Mouse (Mus musculus) ES-E14 (cell line): ENCODE results near the gene Zgrf1. TPM values are rescaled to one million over a fixed set of nuclear protein-coding genes. Genes with fewer than 3 reads are reported as not detected.
A peak's percentile ranks its signal among the peaks of the same experiment; 100 is the strongest.

Experiments
- DNase-seq: peaks from one replicate; pipeline ENCODE4 v3.0.0-alpha.2; 2013; ENCODE audit warnings: low read depth, low spot score
- H3K27ac ChIP-seq: 2 replicates; pipeline ENCODE4 v1.5.1; 2012; ENCODE audit warnings: low read depth, mild to moderate bottlenecking, low read length, moderate library complexity, mixed read lengths; ENCODE audit not compliant: poor library complexity, insufficient read depth, severe bottlenecking
- H3K36me3 ChIP-seq: 2 replicates; pipeline ENCODE4 v1.6.1; 2012; ENCODE audit warnings: mild to moderate bottlenecking, low read length, moderate library complexity, mixed read lengths; ENCODE audit not compliant: control insufficient read depth, poor library complexity, insufficient read depth, severe bottlenecking
- H3K4me1 ChIP-seq, 2 experiments: fragments of 150-350 bp in 1 of 2; sonication (generic) in 1 of 2; 2 replicates each; pipeline ENCODE4 v1.6.1; 2012; ENCODE audit warnings: low read length in 2 of 2, mild to moderate bottlenecking in 1 of 2, mixed read lengths in 1 of 2; ENCODE audit not compliant: control insufficient read depth in 2 of 2, insufficient read depth in 2 of 2, poor library complexity in 1 of 2
- H3K4me3 ChIP-seq, 2 experiments: fragments of 150-350 bp in 1 of 2; sonication (generic) in 1 of 2; 2 replicates each; pipeline ENCODE4 v1.5.1; 2012; ENCODE audit warnings: low read length in 2 of 2, low read depth in 1 of 2, mild to moderate bottlenecking in 1 of 2, mixed read lengths in 1 of 2; ENCODE audit not compliant: insufficient read depth in 1 of 2, poor library complexity in 1 of 2, severe bottlenecking in 1 of 2
- H3K9ac ChIP-seq: 2 replicates; pipeline ENCODE4 v1.6.1; 2012; ENCODE audit warnings: low read depth, mild to moderate bottlenecking, low read length, mixed read lengths; ENCODE audit not compliant: poor library complexity, insufficient read depth, severe bottlenecking
- H3K9me3 ChIP-seq: fragments of 150-350 bp; sonication (generic); 2 replicates; pipeline ENCODE4 v1.6.1; 2012; ENCODE audit warnings: low read depth, mild to moderate bottlenecking, low read length; ENCODE audit not compliant: control insufficient read depth, insufficient read depth
- CHD2 ChIP-seq: IDR thresholded peaks from 2 replicates; pipeline ENCODE4 v1.6.1; 2014; ENCODE audit warnings: mild to moderate bottlenecking, low read depth, low read length, inconsistent platforms
- HCFC1 ChIP-seq: IDR thresholded peaks from 2 replicates; pipeline ENCODE4 v1.6.1; 2012; ENCODE audit warnings: low read length, inconsistent platforms, borderline replicate concordance; ENCODE audit not compliant: insufficient read depth
- MAFK ChIP-seq: IDR thresholded peaks from 2 replicates; pipeline ENCODE4 v1.6.1; 2014; ENCODE audit warnings: mild to moderate bottlenecking, low read depth, low read length, inconsistent platforms; ENCODE audit not compliant: insufficient read depth
- ZC3H11A ChIP-seq: IDR thresholded peaks from 2 replicates; pipeline ENCODE4 v1.6.1; 2012; ENCODE audit warnings: low read depth, mild to moderate bottlenecking, inconsistent platforms, low read length, borderline replicate concordance
- ZNF384 ChIP-seq: IDR thresholded peaks from 2 replicates; pipeline ENCODE4 v1.6.1; 2012; ENCODE audit warnings: low read depth, low read length, inconsistent platforms
- in situ Hi-C, 2 experiments: fragments of 600-800 bp; cut with MboI; formaldehyde crosslinking; loops; one replicate each; pipeline ENCODE4 v1.15.1; 2025; ENCODE audit warnings: low sequenced_read_pairs in 2 of 2, inconsistent platforms in 1 of 2; ENCODE audit not compliant: unreplicated experiment in 2 of 2
- total RNA-seq: library from RNA; depleted of rRNA; stranded (reverse); fragments of 300-350 nt; gene quantifications from 2 replicates; pipeline ENCODE4 v1.2.3, GENCODE M21; 2012

Zgrf1 gene
- total RNA-seq, 1 experiment: 17.0 TPM

DNA sequence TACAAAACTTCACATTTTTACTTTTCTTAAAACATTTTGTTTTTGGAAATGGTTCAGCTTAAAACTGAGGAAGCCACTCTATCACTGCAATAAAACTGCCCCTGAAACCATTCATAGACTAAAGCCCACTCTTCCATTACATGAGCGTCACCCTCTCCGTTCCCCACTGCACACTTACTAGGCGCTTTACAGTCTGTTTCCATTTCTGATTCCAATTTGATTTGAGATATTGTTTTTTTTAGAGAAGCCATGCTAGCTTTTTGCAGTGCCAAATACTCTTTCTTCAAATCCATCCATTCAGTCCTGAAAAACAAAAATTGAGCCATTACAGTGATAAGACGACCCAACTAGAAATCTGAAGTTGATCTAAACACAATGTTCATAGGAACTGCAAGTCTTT, 9.3 kb upstream of the Zgrf1 start:
- TF ChIP-seq HCFC1 (no peak), ZNF384 (no peak), MAFK (no peak), ZC3H11A (no peak), CHD2 (no peak)
- Histone ChIP-seq H3K27ac (no peak overlapping the region), H3K4me3 (no peak overlapping the region), H3K4me1 (peaks cover 2 to 3% of the 10 kb centered on the region in 2 experiments; a peak in 1 of 4 replicates), H3K9ac (no peak overlapping the region), H3K9me3 (no peaks in the 10 kb centered on the region), H3K36me3 (peaks cover 2% of the 10 kb centered on the region)
- DNase-seq: no peak
- in situ Hi-C loops: no loop called here

- Histone ChIP-seq H3K9ac (no peak overlapping the region), H3K4me3 (peak overlapping the region in 1 of 2 experiments; percentile 28; a peak in 1 of 4 replicates), H3K9me3 (no peaks in the 10 kb centered on the region), H3K27ac (peak overlapping the region; percentile 56; the same call in 1 of the 2 replicates), H3K4me1 (peaks cover 2 to 3% of the 10 kb centered on the region in 2 experiments; a peak in 1 of 4 replicates), H3K36me3 (peaks cover 2% of the 10 kb centered on the region)
- TF ChIP-seq ZNF384 (peak; percentile 97), CHD2 (peak; percentile 57; the same call in 1 of the 2 replicates), HCFC1 (no peak), MAFK (no peak)
- in situ Hi-C loops: no loop called here
- peak; percentile 71 for DNase-seq
Measured at GRCm38 (mm10) chr3:127544610-127545121, 8.6 kb upstream of the Zgrf1 start.

DNA sequence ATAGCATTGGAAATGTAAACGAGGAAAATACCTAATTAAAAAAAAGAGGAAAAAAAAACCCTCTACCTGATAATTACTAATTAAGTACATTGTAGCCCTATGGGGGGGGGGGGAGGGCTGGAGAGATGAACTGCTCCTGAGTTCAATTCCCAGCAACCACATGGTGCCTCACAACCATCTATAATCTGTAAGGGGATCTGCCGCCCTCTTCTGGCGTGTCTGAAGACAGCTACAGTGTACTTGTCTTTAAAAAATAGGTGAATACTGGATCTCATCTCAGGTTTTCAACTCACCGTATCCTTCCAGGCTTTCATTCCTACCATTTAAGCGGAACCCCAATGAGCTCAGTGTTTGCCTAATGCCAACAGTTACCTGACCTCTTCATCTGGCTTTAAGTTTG, 5.4 kb upstream of the Zgrf1 start:
- in situ Hi-C loops: no loop called here

DNA sequence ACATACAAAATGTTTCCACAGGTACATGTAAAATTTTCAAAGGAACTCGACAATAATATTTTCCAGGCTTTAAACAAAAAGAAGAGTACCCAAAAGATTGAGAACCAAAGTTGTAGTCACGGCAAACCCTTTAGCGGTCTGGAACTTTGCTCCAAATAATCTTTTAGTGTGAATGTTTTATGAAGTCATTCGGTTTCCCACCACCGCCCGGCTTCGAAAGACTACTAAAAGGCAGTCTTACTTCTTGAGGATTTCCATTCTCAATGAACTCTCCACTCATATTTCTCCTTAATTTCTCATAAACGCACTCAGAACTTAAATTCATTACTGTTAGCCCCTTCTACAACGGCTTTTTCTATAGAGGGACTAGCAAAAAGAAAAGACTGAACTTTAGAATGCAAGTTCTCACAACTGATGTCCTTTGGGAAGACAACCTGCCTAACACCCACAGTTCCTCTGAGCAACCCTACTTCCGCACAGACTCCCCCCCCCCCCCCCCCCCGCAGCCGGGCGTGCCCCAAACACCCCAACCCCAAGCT, 786 bp upstream of the Zgrf1 start:
- Histone ChIP-seq H3K27ac (peak overlapping the region; percentile 28; the same call in 1 of the 2 replicates), H3K9me3 (no peaks in the 10 kb centered on the region), H3K4me1 (peaks cover 2 to 10% of the 10 kb centered on the region in 2 experiments; a peak in 1 of 4 replicates), H3K36me3 (no peaks in the 10 kb centered on the region), H3K4me3 (peak overlapping the region; percentile 95), H3K9ac (peak overlapping the region; percentile 73; the same call in 1 of the 2 replicates)
- no peak for TF ChIP-seq HCFC1
- TF ChIP-seq ZC3H11A: no peak
- no peak for TF ChIP-seq MAFK
- TF ChIP-seq ZNF384: no peak
- TF ChIP-seq CHD2: no peak
- no peak for DNase-seq
- in situ Hi-C loops: loop anchor here in 1 of 2 experiments (5.0 kb wide), 1 partner anchor 100 kb away; no protein-coding TSS in a partner anchor

More for the DNA sequence above, 5.4 kb upstream of the Zgrf1 start:
- no peaks in the 10 kb centered on the region for H3K9me3 ChIP-seq
- H3K36me3 ChIP-seq: peaks cover 2% of the 10 kb centered on the region
- no peak for DNase-seq
- H3K9ac ChIP-seq: no peak overlapping the region
- no peak overlapping the region for H3K4me3 ChIP-seq
- no peak overlapping the region for H3K27ac ChIP-seq
- H3K4me1 ChIP-seq: peaks cover 3 to 5% of the 10 kb centered on the region in 2 experiments; a peak in 2 of 4 replicates
- TF ChIP-seq ZNF384 (no peak), MAFK (no peak), ZC3H11A (no peak), HCFC1 (no peak), CHD2 (no peak)
